Mouse (Mus musculus): ENCODE data around the gene Hadhb.
A peak's percentile ranks its signal among the peaks of the same experiment; 100 is the strongest.

Hadhb gene

DNA sequence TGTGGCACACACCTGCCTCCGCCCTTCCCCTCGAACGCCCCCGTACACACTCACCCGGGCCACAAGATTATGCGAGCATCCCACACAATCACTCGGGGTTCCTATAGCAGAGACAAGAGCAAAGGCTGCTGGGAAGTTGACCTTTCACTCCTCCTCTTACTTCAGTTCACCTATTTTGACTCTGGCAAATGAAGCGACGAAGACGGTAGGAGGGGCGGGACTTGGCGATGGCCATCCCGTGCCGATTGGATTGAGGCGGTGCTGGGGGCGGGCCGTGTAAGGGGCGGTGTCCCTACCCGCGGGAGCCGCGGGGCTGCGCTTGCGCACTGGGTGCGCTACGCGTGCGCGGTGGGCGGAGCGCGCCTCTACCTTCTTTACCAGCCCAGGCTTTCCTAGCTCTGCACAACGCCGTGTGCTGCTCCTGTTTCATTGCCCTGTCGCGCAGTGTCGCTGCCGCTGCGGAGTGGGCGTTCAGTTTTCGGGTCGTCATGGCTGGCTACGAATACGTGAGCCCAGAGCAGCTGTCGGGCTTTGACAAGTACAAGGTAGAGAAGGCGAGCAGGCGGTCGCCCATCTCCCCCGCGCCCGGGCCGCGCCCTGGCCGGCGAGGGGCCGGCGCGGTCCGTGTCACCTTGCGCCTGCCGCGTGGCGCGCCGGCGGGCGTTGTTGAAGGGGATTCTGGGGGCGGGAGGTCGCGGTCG, 77.4 kb downstream of the Hadhb start, which contains the start of gene Selenoi:
TSS of gene Selenoi (plus strand) at position 311 of the 701 bp plus-strand sequence.
- peak; percentile 99 to 100 for DNase-seq (ENCODE audit: inconsistent age in 2 of 2, low spot score in 1 of 2)

DNA sequence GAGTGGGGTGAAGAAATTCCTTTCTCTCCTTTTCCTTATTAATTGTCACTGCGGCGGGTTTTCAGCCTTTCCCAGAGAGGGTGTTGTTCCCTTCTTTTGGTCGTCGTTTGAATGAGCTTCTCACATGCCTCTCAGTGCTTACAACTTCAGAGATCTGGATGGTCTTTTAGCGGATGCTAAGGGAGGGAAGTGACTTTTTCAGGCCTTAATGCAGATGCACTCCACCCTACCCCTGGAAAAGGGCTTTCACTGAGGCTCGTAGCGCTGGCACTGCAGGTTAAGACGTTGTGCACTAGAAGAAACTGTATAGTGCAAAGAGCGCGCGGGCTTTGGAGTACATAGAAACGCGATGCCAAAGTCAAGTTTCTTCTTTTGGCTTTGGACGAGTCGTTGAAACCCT, 78.0 kb downstream of the Hadhb start:
- peak; percentile 17 to 72 for DNase-seq (ENCODE audit: inconsistent age in 2 of 2, low spot score in 1 of 2)

DNA sequence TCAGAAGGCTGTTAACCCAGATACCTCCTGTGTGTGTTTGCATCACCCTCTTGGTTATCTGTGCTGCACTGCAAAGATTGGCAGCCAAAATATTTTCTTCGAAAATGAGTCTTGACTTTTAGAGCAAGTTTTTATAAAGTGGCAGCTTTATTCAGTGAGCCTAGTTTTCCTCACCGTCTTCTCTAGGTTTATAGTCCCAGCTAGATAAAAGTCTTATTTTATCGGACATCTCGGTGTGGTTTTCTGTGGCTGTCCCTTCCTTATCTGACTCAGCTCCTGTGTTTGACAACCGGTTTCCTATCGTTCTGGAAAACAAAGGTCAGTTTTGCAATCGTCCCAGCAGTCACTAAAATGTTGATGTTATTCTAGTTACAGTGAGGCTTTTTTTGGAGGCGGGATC, 78.9 kb downstream of the Hadhb start:
- DNase-seq (ENCODE audit: inconsistent age in 2 of 2, low spot score in 1 of 2), result peak in 1 of 2 experiments; percentile 55
